Mouse (Mus musculus) liver, postnatal 0 days (tissue): ENCODE results near the gene Shc2.

ENCODE experiments used
- CTCF ChIP-seq: sonication (generic); IDR thresholded peaks from 2 replicates; pipeline ENCODE4 v1.5.1; 2016; ENCODE audit warnings: antibody characterized with exemption, low read depth
- EP300 ChIP-seq: IDR thresholded peaks from 2 replicates; pipeline ENCODE4 v1.6.1; 2016; ENCODE audit warnings: antibody characterized with exemption, low read depth, mild to moderate bottlenecking

DNA sequence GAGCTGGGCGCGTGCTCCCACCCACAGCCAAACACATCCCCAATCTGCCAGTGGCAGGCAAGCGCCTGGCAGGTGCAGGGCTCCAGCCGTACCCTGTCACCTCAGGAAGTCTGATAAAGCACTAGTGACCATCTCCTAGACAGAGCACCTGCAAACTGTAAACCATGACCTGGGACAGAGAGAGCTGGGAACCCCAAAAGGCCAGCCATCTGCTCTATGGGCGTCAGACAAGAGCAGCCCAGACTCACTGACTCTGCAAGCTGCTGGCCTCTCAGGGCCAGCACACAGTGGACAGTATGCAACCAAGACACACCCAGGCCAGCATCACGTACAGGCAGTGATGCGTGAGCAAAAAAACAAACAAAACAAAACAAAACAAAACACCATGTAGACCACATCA is 58.8 kb downstream of the Shc2 start:
- TF ChIP-seq CTCF = no peak
- no peak for TF ChIP-seq EP300
